Mouse (Mus musculus) granulocyte monocyte progenitor cell, adult 5-6 weeks (primary cell): Measurements from ENCODE around the gene Tssk4. TPM values are rescaled to one million over a fixed set of nuclear protein-coding genes. Genes with fewer than 3 reads are reported as not detected.
A peak's percentile ranks its signal among the peaks of the same experiment; 100 is the strongest.

Experiments
- ATAC-seq: replicated peaks from 2 replicates; pipeline ENCODE4 v1.8.0; 2016; ENCODE audit warnings: mild to moderate bottlenecking, moderate TSS enrichment, inconsistent platforms; ENCODE audit not compliant: poor library complexity, severe bottlenecking
- total RNA-seq, 2 experiments: library from RNA; stranded (forward) in 1 of 2; stranded (reverse) in 1 of 2; fragments of 200-712, 200-1000 nt in 1 of 2; fragments of >200 nt in 1 of 2; fragmentation: Nextera tagmentation in 1 of 2; gene quantifications; 2 replicates each; pipeline ENCODE4 v1.2.3; 2014 to 2017

Tssk4 gene
- total RNA-seq, 2 experiments from 2014 or later, result not detected

GRCm38 (mm10) chr14:55641291-55641690 lies 8.7 kb upstream of the Tssk4 start:
- ATAC-seq, result no peak

- ATAC-seq, result no peak
Measured at GRCm38 (mm10) chr14:55642679-55643059, 7.3 kb upstream of the Tssk4 start.

GRCm38 (mm10) chr14:55643060-55643907 lies 6.7 kb upstream of the Tssk4 start, which contains the start of gene Tm9sf1:
Tm9sf1 (minus strand) TSS chr14:55643806.
- peak; percentile 85 for ATAC-seq

GRCm38 (mm10) chr14:55644261-55644888 lies 5.6 kb upstream of the Tssk4 start:
- peak; percentile 13 for ATAC-seq

- no peak for ATAC-seq
Measured at GRCm38 (mm10) chr14:55651528-55651927, 1.5 kb downstream of the Tssk4 start.

GRCm38 (mm10) chr14:55656935-55657334 lies 7.0 kb downstream of the Tssk4 start:
- no peak for ATAC-seq

- ATAC-seq, result no peak
Measured at GRCm38 (mm10) chr14:55658011-55658410, 8.0 kb downstream of the Tssk4 start.

- ATAC-seq, result peak; percentile 96
Measured at GRCm38 (mm10) chr14:55659960-55660573, 10.1 kb downstream of the Tssk4 start, which contains the start of gene Mdp1. Mdp1 (minus strand) TSS chr14:55660508.

- peak; percentile 17; the same call in 1 of the 2 replicates for ATAC-seq
Measured at GRCm38 (mm10) chr14:55660636-55661035, 10.7 kb downstream of the Tssk4 start.

GRCm38 (mm10) chr14:55671486-55671832 lies 21.5 kb downstream of the Tssk4 start:
- ATAC-seq, result peak; percentile 25

- peak; percentile 97 for ATAC-seq
Measured at GRCm38 (mm10) chr14:55671833-55672740, 22.1 kb downstream of the Tssk4 start, which contains the start of the genes Gmpr2 and Nedd8. Gmpr2 (plus strand) TSS chr14:55671941. Nedd8 (minus strand) TSS chr14:55672124.

GRCm38 (mm10) chr14:55672741-55673060 lies 22.7 kb downstream of the Tssk4 start:
- no peak for ATAC-seq

GRCm38 (mm10) chr14:55677615-55678014 lies 27.6 kb downstream of the Tssk4 start:
- ATAC-seq, result no peak

- peak; percentile 91 for ATAC-seq
Measured at GRCm38 (mm10) chr14:55681160-55682117, 31.5 kb downstream of the Tssk4 start, which contains the start of gene Tinf2. Tinf2 (minus strand) TSS chr14:55681820.

GRCm38 (mm10) chr14:55682118-55682493 lies 32.1 kb downstream of the Tssk4 start:
- ATAC-seq, result 0 out of 2 replicates have a peak, but pooled peaks have one; percentile 1

GRCm38 (mm10) chr14:55689433-55689832 lies 39.4 kb downstream of the Tssk4 start:
- ATAC-seq, result no peak

GRCm38 (mm10) chr14:55697226-55697625 lies 47.2 kb downstream of the Tssk4 start:
- peak; percentile 92 for ATAC-seq

GRCm38 (mm10) chr14:55701131-55701530 lies 51.1 kb downstream of the Tssk4 start:
- no peak for ATAC-seq
